Mouse (Mus musculus): ENCODE measurements around the gene Clns1a. TPM values are rescaled to one million over a fixed set of nuclear protein-coding genes. Genes with fewer than 3 reads are reported as not detected.

The Clns1a gene
- total RNA-seq, 1 experiment from 2014 or later = 50.2 TPM

DNA sequence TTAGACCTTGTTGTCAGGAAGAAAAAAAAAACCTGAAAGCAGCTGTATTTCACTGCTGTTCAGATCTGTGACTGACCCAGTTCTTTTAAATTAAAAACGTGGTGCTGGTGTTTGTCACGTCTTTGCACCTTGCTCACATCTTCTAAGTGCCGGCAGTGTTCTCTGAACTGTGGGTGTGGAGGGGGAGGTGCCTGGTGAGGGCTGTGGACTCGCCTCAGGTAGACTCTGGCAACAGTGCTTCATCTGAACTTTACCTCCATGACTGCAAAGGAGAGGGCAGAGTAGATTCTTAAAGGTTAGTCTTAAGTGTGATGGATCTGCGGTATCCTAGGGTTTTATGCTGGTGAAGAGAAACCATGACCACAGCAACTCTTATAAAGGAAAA lies 69.5 kb downstream of the Clns1a start:
- no peak for DNase-seq

GRCm38 (mm10) chr7:97766406-97767166 lies 70.2 kb downstream of the Clns1a start:
- no peak for DNase-seq

GRCm38 (mm10) chr7:97767841-97768240 lies 71.4 kb downstream of the Clns1a start:
- DNase-seq = no peak

DNA sequence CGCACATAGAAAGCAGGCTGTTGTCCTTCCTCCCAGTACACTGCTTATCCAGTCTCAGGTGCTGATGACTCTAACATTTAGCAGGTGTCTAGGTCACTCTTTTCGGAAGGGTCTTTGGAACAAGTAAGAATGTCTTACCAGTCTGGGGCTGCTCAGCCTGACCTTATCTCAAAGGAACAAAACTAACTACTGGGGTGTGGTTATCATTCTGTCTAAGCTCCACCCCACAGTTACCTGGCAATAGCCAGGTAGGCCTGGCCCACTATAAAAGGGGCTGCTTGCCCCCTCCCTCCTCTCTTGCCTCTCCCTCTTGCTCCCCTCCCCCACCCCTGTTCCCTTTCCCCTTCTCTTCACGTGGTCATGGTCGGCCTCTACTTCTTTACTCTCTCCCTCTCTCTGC lies 72.6 kb downstream of the Clns1a start:
- no peak for DNase-seq

Other genes with a start within 250 kb of the Clns1a start
- gene Kctd14, start 245.3 kb upstream of the Clns1a start, total RNA-seq (2021) = 1.7 and 2.8 TPM in 2 replicates
- gene Ints4, start 215.7 kb upstream of the Clns1a start, total RNA-seq (2021) = 52.2 and 53.5 TPM in 2 replicates
- 37.8 and 44.5 TPM in 2 replicates for gene Aamdc, start 117.1 kb upstream of the Clns1a start, total RNA-seq (2021)
- 25.9 and 30.8 TPM in 2 replicates for gene Rsf1, start 116.7 kb upstream of the Clns1a start, total RNA-seq (2021)
- gene Aqp11, start 41.7 kb downstream of the Clns1a start, total RNA-seq (2021) = 4.9 and 8.7 TPM in 2 replicates
- 15.5 and 16.3 TPM in 2 replicates for gene Pak1, start 91.9 kb downstream of the Clns1a start, total RNA-seq (2021)
- gene Gdpd4, start 223.3 kb downstream of the Clns1a start, total RNA-seq (2021) = not detected in 2 replicates

Data from adrenal gland, postnatal 14 days (tissue).